Mouse (Mus musculus): Measurements from ENCODE around the gene Gm20388. TPM values are rescaled to one million over a fixed set of nuclear protein-coding genes. Genes with fewer than 3 reads are reported as not detected.

The Gm20388 gene
- polyA plus RNA-seq, 1 experiment from 2014 or later, result not detected

DNA sequence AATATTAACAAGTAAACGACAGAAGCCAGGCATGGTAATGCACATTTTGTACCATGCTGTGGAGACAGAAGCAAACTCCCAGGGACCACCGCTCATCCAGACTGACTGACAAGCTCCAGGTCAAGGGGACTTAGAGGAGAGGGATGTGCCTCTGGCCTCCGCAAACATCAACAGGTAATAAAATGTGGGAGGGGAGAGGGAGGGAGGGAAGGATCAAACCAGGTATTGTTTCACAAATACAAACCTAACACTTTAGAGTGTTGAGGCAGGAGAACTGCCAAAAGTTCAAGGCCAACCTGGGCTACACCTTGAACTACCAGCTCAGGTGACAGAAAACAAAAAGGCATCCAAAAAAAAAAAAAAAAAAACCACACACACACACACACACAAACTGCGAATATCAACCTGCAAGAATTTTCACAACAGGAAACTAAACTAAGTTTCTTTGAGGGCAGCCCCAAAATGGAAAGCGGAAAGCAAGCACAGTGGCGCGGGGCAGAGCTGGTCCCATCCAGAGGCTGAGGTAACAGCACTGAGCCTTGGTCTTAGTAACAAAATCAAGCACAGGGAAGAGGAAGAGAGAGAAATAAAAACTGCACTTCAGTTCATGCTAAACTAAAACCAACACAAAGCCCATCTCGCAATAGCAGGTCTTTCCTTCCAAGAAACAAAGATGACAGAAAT, 3076.0 kb downstream of the Gm20388 start:
- Histone ChIP-seq H3K9me3 (ENCODE audit: control insufficient read depth) (no peaks in the 10 kb centered on the region), H3K4me1 (replicated peaks; ENCODE audit: control insufficient read depth, insufficient read depth, low read length) (peaks cover 35% of the 10 kb centered on the region), H3K4me2 (replicated peaks; ENCODE audit: low read depth) (no peak overlapping the region), H3K27ac (ENCODE audit: low read depth, low read length) (peak overlapping the region; percentile 69; the same call in 1 of the 2 replicates), H3K9ac (ENCODE audit: low read depth, low read length) (no peak overlapping the region), H3K4me3 (ENCODE audit: low read depth, low read length) (no peak overlapping the region), H3K27me3 (replicated peaks; ENCODE audit: control insufficient read depth, insufficient read depth, low read length) (no peaks in the 10 kb centered on the region), H3K36me3 (ENCODE audit: control insufficient read depth, insufficient read depth) (no peaks in the 10 kb centered on the region)
- ATAC-seq, result no peak
- TF ChIP-seq CTCF (IDR thresholded peaks at IDR 0.05; ENCODE audit: low read depth), result no peak
- WGBS, result 45% methylated on average over 8 of the region's 8 CpGs

DNA sequence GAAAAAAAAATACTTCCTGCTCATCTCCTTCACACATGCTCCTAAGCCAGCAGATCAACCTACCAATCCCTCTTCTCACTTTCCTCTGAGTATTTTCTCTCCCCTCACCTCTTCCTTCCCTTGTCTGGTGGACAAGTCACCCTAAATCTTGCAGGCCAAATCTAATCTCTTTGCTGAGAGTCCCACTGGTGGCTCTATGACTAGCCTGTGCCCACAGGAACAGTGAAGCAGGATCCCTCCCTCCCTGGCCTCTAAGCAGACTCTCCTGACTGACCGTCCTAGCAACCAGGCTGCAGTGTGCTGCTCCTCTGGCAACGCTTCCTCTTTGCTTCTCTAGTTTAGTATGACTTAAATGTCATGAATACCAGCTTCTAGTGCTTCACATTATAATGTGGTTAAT, 3076.6 kb downstream of the Gm20388 start:
- H3K36me3 ChIP-seq (ENCODE audit: control insufficient read depth, insufficient read depth), result no peaks in the 10 kb centered on the region
- no peak overlapping the region for H3K4me3 ChIP-seq (ENCODE audit: low read depth, low read length)
- peak overlapping the region; percentile 69 for H3K27ac ChIP-seq (ENCODE audit: low read depth, low read length)
- peaks cover 35% of the 10 kb centered on the region for H3K4me1 ChIP-seq (replicated peaks; ENCODE audit: control insufficient read depth, insufficient read depth, low read length)
- no peak for ATAC-seq
- H3K27me3 ChIP-seq (replicated peaks; ENCODE audit: control insufficient read depth, insufficient read depth, low read length), result no peaks in the 10 kb centered on the region
- no peak for TF ChIP-seq CTCF (IDR thresholded peaks at IDR 0.05; ENCODE audit: low read depth)
- WGBS, result 19% methylated on average over 2 of the region's 2 CpGs
- no peak overlapping the region for H3K4me2 ChIP-seq (replicated peaks; ENCODE audit: low read depth)
- no peaks in the 10 kb centered on the region for H3K9me3 ChIP-seq (ENCODE audit: control insufficient read depth)
- no peak overlapping the region for H3K9ac ChIP-seq (ENCODE audit: low read depth, low read length)

DNA sequence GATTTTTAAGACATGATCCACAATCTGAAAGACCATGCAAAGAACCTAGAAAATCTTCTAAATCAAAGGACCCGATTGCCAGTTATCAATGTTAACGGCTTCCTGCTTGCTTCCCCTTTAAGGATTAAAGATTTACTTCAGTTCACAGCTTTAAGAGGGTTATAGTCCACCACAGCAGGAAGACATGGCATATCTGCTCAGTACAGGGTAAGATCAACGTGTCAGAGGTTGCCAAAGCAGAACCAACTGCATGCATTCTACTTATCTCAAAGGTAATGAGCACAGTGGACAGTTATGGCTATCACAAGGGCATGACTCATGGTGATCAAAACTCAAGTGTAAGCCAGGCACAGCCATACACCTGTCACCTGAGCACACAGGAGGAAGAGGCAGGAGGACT, 3078.3 kb downstream of the Gm20388 start:
- peaks cover 40% of the 10 kb centered on the region for H3K4me1 ChIP-seq (replicated peaks; ENCODE audit: control insufficient read depth, insufficient read depth, low read length)
- peak overlapping the region; percentile 48 for H3K4me2 ChIP-seq (replicated peaks; ENCODE audit: low read depth)
- WGBS, result 39% methylated on average over 3 of the region's 3 CpGs
- H3K36me3 ChIP-seq (ENCODE audit: control insufficient read depth, insufficient read depth), result no peaks in the 10 kb centered on the region
- ATAC-seq, result peak; percentile 98
- no peaks in the 10 kb centered on the region for H3K9me3 ChIP-seq (ENCODE audit: control insufficient read depth)
- TF ChIP-seq CTCF (IDR thresholded peaks at IDR 0.05; ENCODE audit: low read depth), result no peak
- no peak overlapping the region for H3K9ac ChIP-seq (ENCODE audit: low read depth, low read length)
- H3K27me3 ChIP-seq (replicated peaks; ENCODE audit: control insufficient read depth, insufficient read depth, low read length), result no peaks in the 10 kb centered on the region
- peak overlapping the region; percentile 86 for H3K27ac ChIP-seq (ENCODE audit: low read depth, low read length)
- no peak overlapping the region for H3K4me3 ChIP-seq (ENCODE audit: low read depth, low read length)

DNA sequence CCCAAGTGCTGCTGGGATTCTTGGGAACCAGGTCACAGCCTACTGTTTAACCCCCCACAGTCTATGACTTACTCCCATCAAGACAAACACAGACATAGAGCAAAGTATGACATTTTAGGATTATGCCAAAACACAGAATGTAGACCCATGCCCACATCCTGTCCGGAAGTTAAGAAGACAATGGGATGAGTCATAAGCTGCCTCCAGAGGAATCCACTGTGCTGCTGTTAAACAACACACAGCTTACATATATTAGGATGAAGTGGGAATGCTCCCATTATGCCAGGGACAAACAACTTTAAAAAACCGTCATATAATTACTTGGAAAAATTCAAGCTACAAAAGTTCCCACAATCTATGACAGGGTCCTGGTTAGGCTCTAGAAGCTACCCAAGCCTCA, 3079.3 kb downstream of the Gm20388 start:
- ATAC-seq, result no peak
- Histone ChIP-seq H3K27ac (ENCODE audit: low read depth, low read length) (peak overlapping the region; percentile 87), H3K9me3 (ENCODE audit: control insufficient read depth) (no peaks in the 10 kb centered on the region), H3K4me2 (replicated peaks; ENCODE audit: low read depth) (no peak overlapping the region), H3K4me3 (ENCODE audit: low read depth, low read length) (no peak overlapping the region), H3K9ac (ENCODE audit: low read depth, low read length) (no peak overlapping the region), H3K27me3 (replicated peaks; ENCODE audit: control insufficient read depth, insufficient read depth, low read length) (no peaks in the 10 kb centered on the region), H3K4me1 (replicated peaks; ENCODE audit: control insufficient read depth, insufficient read depth, low read length) (peaks cover 41% of the 10 kb centered on the region), H3K36me3 (ENCODE audit: control insufficient read depth, insufficient read depth) (no peaks in the 10 kb centered on the region)
- WGBS, result 61% methylated on average over 2 of the region's 2 CpGs
- no peak for TF ChIP-seq CTCF (IDR thresholded peaks at IDR 0.05; ENCODE audit: low read depth)

DNA sequence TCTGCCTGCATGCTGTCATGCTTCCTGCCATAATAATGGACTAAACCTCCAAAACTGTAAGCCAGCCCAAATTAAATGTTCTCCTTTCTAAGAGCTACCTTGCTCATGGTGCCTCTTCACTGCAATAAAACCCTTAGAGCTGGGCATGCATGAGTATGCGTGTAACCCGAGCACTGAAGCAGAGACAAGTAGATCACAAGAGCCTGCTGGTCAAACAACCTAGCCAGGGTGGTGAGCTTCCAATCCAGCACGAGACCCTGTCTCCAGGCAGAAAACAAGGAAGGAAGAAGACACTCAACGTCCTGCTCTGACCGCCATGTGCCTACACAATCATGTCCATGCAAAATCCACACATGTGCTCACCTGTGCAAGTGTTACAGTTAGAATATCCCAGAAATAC, 3080.7 kb downstream of the Gm20388 start:
- Histone ChIP-seq H3K9me3 (ENCODE audit: control insufficient read depth) (no peaks in the 10 kb centered on the region), H3K27ac (ENCODE audit: low read depth, low read length) (peak overlapping the region; percentile 22; the same call in 1 of the 2 replicates), H3K4me2 (replicated peaks; ENCODE audit: low read depth) (no peak overlapping the region), H3K4me3 (ENCODE audit: low read depth, low read length) (no peak overlapping the region), H3K27me3 (replicated peaks; ENCODE audit: control insufficient read depth, insufficient read depth, low read length) (no peaks in the 10 kb centered on the region), H3K36me3 (ENCODE audit: control insufficient read depth, insufficient read depth) (no peaks in the 10 kb centered on the region), H3K4me1 (replicated peaks; ENCODE audit: control insufficient read depth, insufficient read depth, low read length) (peaks cover 34% of the 10 kb centered on the region), H3K9ac (ENCODE audit: low read depth, low read length) (no peak overlapping the region)
- no peak for ATAC-seq
- TF ChIP-seq CTCF (IDR thresholded peaks at IDR 0.05; ENCODE audit: low read depth), result no peak
- 59% methylated on average over 5 of the region's 5 CpGs for WGBS

DNA sequence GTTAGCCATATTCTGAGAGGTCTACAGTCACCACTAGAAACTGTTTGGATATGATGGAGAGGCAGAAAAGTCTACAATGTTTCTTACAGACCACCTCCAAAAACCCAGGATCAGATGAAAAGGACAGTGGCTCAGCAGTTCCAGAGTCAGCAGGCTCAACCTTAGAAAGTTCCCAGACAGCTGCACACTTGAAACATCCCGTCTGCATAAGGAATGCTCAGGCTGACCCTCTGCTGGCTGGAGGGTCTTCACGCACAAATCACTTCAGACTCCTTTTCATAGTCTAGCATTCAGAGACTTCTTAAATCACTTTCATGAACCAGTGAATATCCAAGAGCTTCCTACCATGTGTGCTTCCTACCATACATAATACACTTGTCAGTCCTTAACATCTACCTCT, 3081.7 kb downstream of the Gm20388 start:
- ATAC-seq, result no peak
- no peaks in the 10 kb centered on the region for H3K9me3 ChIP-seq (ENCODE audit: control insufficient read depth)
- no peaks in the 10 kb centered on the region for H3K27me3 ChIP-seq (replicated peaks; ENCODE audit: control insufficient read depth, insufficient read depth, low read length)
- 53% methylated on average over 2 of the region's 2 CpGs for WGBS
- H3K27ac ChIP-seq (ENCODE audit: low read depth, low read length), result 0 out of 2 replicates have a peak overlapping the region, but pooled peaks have one; percentile 22
- no peaks in the 10 kb centered on the region for H3K36me3 ChIP-seq (ENCODE audit: control insufficient read depth, insufficient read depth)
- H3K4me1 ChIP-seq (replicated peaks; ENCODE audit: control insufficient read depth, insufficient read depth, low read length), result peaks cover 27% of the 10 kb centered on the region
- no peak overlapping the region for H3K4me2 ChIP-seq (replicated peaks; ENCODE audit: low read depth)
- no peak for TF ChIP-seq CTCF (IDR thresholded peaks at IDR 0.05; ENCODE audit: low read depth)
- H3K4me3 ChIP-seq (ENCODE audit: low read depth, low read length), result no peak overlapping the region
- H3K9ac ChIP-seq (ENCODE audit: low read depth, low read length), result no peak overlapping the region
